12 mouse cellular contexts compared by ENCODE assay signal in genomic region chr11:95402658-95403101, GRCm38 (mm10). TPM values are rescaled to one million over a fixed set of nuclear protein-coding genes. Genes with fewer than 3 reads are reported as not detected.
DNase-seq lines count a peak whose midpoint lies in the region; ATAC-seq and TF ChIP-seq lines count a peak whose summit lies in the region.
"Had no signal": no experiment of that assay in that cellular context is flagged by ENCODE, and none has a peak within 500 bp of the region (broad histone marks: within the 10 kb centered on the region; RNA-seq: fewer than 3 reads in every experiment).

No protein-coding gene starts in this region.

- TF ChIP-seq CTCF in layer of hippocampus, adult 2 months (conservative IDR thresholded peaks at IDR 0.05): no peak
- TF ChIP-seq CTCF in embryonic fibroblast, embryonic 13.5 days (IDR thresholded peaks at IDR 0.05; ENCODE audit: borderline replicate concordance, insufficient read depth, low read length): no peak

- ATAC-seq in cerebellum, adult (ENCODE audit: insufficient number of reproducible peaks, low FRiP score, low TSS enrichment): 0 out of 2 replicates have a peak, but pooled peaks have one; percentile 6
- ATAC-seq in activated CD4-positive, CD25-positive, alpha-beta regulatory T cell, adult 4 months: no peak
- ATAC-seq: inflammation-experienced regulatory T-cells, adult 6 months; midbrain, embryonic 15.5 days had no signal

- H3K4me3 ChIP-seq in layer of hippocampus, adult 2 months: no peak overlapping the region
- H3K4me3 ChIP-seq in embryonic fibroblast, embryonic 13.5 days (ENCODE audit: insufficient read depth, low read length): no peak overlapping the region
- no peak overlapping the region for H3K4me3 ChIP-seq in myocyte
- H3K4me3 ChIP-seq: midbrain, embryonic 15.5 days had no signal

- no peaks in the 10 kb centered on the region for H3K36me3 ChIP-seq in myocyte (ENCODE audit: control insufficient read depth, insufficient read depth)
- H3K36me3 ChIP-seq: midbrain, embryonic 15.5 days had no signal

- peak overlapping the region; percentile 43; the same call in 1 of the 2 replicates for H3K27ac ChIP-seq in layer of hippocampus, adult 2 months
- peak overlapping the region; percentile 90 for H3K27ac ChIP-seq in embryonic fibroblast, embryonic 13.5 days (ENCODE audit: insufficient read depth, low read length)
- H3K27ac ChIP-seq: midbrain, embryonic 15.5 days had no signal

- H3K79me2 ChIP-seq in myocyte (ENCODE audit: control insufficient read depth, insufficient read depth): no peaks in the 10 kb centered on the region

- DNase-seq in cerebellum, postnatal 4 days (ENCODE audit: low spot score in 2 of 2): no peak
- no peak for DNase-seq in layer of hippocampus, adult 2 months (ENCODE audit: low spot score in 2 of 2)
- DNase-seq in layer of hippocampus, postnatal 25 days (ENCODE audit: extremely low spot score in 1 of 2, low spot score in 1 of 2): no peak
- DNase-seq in layer of hippocampus, adult 9-11 months: no peak
- DNase-seq: B cell, adult 2 months; thymus, postnatal 36 days had no signal

- peak overlapping the region; percentile 80 for H3K4me2 ChIP-seq in myocyte (ENCODE audit: low read depth)
- H3K4me2 ChIP-seq: midbrain, embryonic 15.5 days had no signal

- peaks cover 4% of the 10 kb centered on the region; the same call in 1 of the 2 replicates for H3K4me1 ChIP-seq in embryonic fibroblast, embryonic 13.5 days (ENCODE audit: control insufficient read depth, insufficient read depth, low read length)

- no peak overlapping the region for H3ac ChIP-seq in myocyte (ENCODE audit: control insufficient read depth, insufficient read length)

- H3K27me3 ChIP-seq in myocyte (ENCODE audit: control insufficient read depth, insufficient read depth, insufficient read length): no peaks in the 10 kb centered on the region
- H3K27me3 ChIP-seq: midbrain, embryonic 15.5 days had no signal

- no peak for TF ChIP-seq POLR2A in embryonic fibroblast, embryonic 13.5 days (IDR thresholded peaks at IDR 0.05; ENCODE audit: low read depth, low read length)
- peak; percentile 14 for TF ChIP-seq POLR2A in myocyte (IDR thresholded peaks at IDR 0.05; ENCODE audit: insufficient read length, low read depth)

TF ChIP-seq in myocyte, 11 proteins besides CTCF, POLR2A, EP300 and RAD21:
- TF ChIP-seq USF1 (IDR thresholded peaks at IDR 0.05; ENCODE audit: low read depth): no peak
- peak; percentile 62 for TF ChIP-seq SRF (IDR thresholded peaks at IDR 0.05; ENCODE audit: control insufficient read depth, insufficient read length, low read depth)
- TF ChIP-seq MYOG (IDR thresholded peaks at IDR 0.05; ENCODE audit: control insufficient read depth in 1 of 3, insufficient read depth in 1 of 3, insufficient read length in 2 of 3, low read depth in 2 of 3): no peak

RNA-seq across cellular contexts. Expression of gene Spop, which starts 11.2 kb away (rescaled TPM):
- 100 to 1,000 TPM; 170 to 176 TPM for total RNA-seq in layer of hippocampus, adult 2 months (2021)
- total RNA-seq in layer of hippocampus, postnatal 25 days (2021): 100 to 1,000 TPM; 159 to 170 TPM
- 122 and 155 TPM in 2 replicates for polyA plus RNA-seq in embryonic fibroblast, embryonic 13.5 days (2011; ENCODE audit: insufficient read length, low read depth, missing spikeins)
- polyA plus RNA-seq in myocyte (2012; fragmentation: generic; extraction: Trizol): 54.8 TPM
- 100 to 1,000 TPM; 119 to 154 TPM for polyA plus RNA-seq in activated CD4-positive, CD25-positive, alpha-beta regulatory T cell, adult 4 months (2017; shearing (Covaris generic))

RNA-seq across cellular contexts. Expression of gene Slc35b1, which starts 18.2 kb away (rescaled TPM):
- 10 to 100 TPM; 64.4 to 69.2 TPM for total RNA-seq in layer of hippocampus, adult 2 months (2021)
- total RNA-seq in layer of hippocampus, postnatal 25 days (2021): 10 to 100 TPM; 69.7 to 69.9 TPM
- 90.7 and 97.2 TPM in 2 replicates for polyA plus RNA-seq in embryonic fibroblast, embryonic 13.5 days (2011; ENCODE audit: insufficient read length, low read depth, missing spikeins)
- 66.7 TPM for polyA plus RNA-seq in myocyte (2012; fragmentation: generic; extraction: Trizol)
- 10 to 100 TPM; 64.4 to 70.1 TPM for polyA plus RNA-seq in activated CD4-positive, CD25-positive, alpha-beta regulatory T cell, adult 4 months (2017; shearing (Covaris generic))
